Mouse (Mus musculus): ENCODE data around the gene Hcn2. TPM values are rescaled to one million over a fixed set of nuclear protein-coding genes. Genes with fewer than 3 reads are reported as not detected.
A peak's percentile ranks its signal among the peaks of the same experiment; 100 is the strongest.

The Hcn2 gene
- total and polyA plus RNA-seq, 3 experiments: 0.11 to 0.27 TPM; not detected in 1

DNA sequence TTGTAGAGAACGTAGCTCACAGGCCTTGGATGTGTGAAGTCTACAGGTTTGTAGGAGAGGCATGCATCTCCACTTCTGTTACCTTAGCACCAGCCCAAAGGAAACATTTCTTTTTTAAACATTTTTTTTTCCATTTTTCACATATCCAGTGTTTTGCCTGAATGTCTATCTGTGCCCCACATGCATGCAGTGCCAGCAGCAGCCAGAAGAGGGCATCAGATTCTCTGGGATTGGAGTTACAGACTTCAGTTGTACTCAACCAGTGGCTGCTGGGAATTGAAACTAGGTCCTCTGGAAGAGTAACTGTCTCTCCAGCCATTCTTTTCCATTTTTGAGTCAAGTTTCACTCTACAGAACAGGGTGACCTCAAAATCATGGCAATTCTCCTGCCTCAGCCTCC lies 16.1 kb downstream of the Hcn2 start:
- Histone ChIP-seq H3K27me3 (ENCODE audit: insufficient read depth, low read length) (peaks cover 23% of the 10 kb centered on the region), H3K9me3 (replicated peaks) (peaks cover 21% of the 10 kb centered on the region), H3K36me3 (replicated peaks) (peaks cover 48% of the 10 kb centered on the region), H3K4me3 (ENCODE audit: low read depth, low read length) (no peak overlapping the region), H3K4me1 (ENCODE audit: insufficient read depth, low read depth, low read length) (no peaks in the 10 kb centered on the region)
- DNase-seq (ENCODE audit: low spot score) (no peak), ATAC-seq (ENCODE audit: extremely low read depth, insufficient number of reproducible peaks, low FRiP score, poor library complexity, severe bottlenecking) (no peak)
- TF ChIP-seq CTCF (IDR thresholded peaks at IDR 0.05; ENCODE audit: low read depth, low read length) (peak; percentile 70), POLR2AphosphoS5 (IDR thresholded peaks at IDR 0.05; ENCODE audit: insufficient replicate concordance, low read depth, low read length) (no peak)

DNA sequence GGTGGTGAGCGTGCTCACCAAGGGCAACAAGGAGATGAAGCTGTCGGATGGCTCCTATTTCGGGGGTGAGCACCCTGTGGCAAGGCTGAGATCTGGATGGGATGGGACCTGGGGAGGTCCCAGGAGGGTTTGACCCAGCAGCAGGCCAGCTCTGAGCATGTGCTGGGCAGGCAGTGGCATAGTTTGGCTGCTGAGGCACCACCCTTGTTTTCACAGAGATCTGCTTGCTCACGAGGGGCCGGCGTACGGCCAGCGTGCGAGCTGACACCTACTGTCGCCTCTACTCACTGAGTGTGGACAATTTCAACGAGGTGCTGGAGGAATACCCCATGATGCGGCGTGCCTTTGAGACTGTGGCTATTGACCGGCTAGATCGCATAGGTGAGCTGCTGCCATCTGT lies 17.4 kb downstream of the Hcn2 start:
- Histone ChIP-seq H3K4me1 (ENCODE audit: insufficient read depth, low read depth, low read length) (peaks cover under 1% of the 10 kb centered on the region; the same call in 1 of the 2 replicates), H3K27me3 (ENCODE audit: insufficient read depth, low read length) (peaks cover 14% of the 10 kb centered on the region; the same call in 1 of the 2 replicates), H3K36me3 (replicated peaks) (peaks cover 62% of the 10 kb centered on the region), H3K4me3 (ENCODE audit: low read depth, low read length) (no peak overlapping the region), H3K9me3 (replicated peaks) (peaks cover 20% of the 10 kb centered on the region)
- DNase-seq (ENCODE audit: low spot score): no peak
- no peak for ATAC-seq (ENCODE audit: extremely low read depth, insufficient number of reproducible peaks, low FRiP score, poor library complexity, severe bottlenecking)
- TF ChIP-seq CTCF (IDR thresholded peaks at IDR 0.05; ENCODE audit: low read depth, low read length) (no peak), TAL1 (conservative IDR thresholded peaks at IDR 0.05; ENCODE audit: low read depth, low read length) (no peak), POLR2AphosphoS5 (IDR thresholded peaks at IDR 0.05; ENCODE audit: insufficient replicate concordance, low read depth, low read length) (no peak), GATA2 (IDR thresholded peaks at IDR 0.05; ENCODE audit: borderline replicate concordance, low read depth, low read length) (no peak)

DNA sequence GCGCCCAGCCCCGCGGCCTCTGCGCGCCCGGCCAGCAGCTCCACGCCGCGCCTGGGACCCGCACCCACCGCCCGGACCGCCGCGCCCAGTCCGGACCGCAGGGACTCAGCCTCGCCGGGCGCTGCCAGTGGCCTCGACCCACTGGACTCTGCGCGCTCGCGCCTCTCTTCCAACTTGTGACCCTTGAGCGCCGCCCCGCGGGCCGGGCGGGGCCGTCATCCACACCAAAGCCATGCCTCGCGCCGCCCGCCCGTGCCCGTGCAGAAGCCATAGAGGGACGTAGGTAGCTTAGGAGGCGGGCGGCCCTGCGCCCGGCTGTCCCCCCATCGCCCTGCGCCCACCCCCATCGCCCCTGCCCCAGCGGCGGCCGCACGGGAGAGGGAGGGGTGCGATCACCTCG lies 18.9 kb downstream of the Hcn2 start:
- peaks cover 20% of the 10 kb centered on the region for H3K9me3 ChIP-seq (replicated peaks)
- peaks cover 10% of the 10 kb centered on the region; the same call in 1 of the 2 replicates for H3K4me1 ChIP-seq (ENCODE audit: insufficient read depth, low read depth, low read length)
- H3K36me3 ChIP-seq (replicated peaks): peaks cover 77% of the 10 kb centered on the region
- TF ChIP-seq GATA1 (IDR thresholded peaks at IDR 0.05; ENCODE audit: borderline replicate concordance, low read length) (no peak), GATA2 (IDR thresholded peaks at IDR 0.05; ENCODE audit: borderline replicate concordance, low read depth, low read length) (no peak), CTCF (IDR thresholded peaks at IDR 0.05; ENCODE audit: low read depth, low read length) (no peak), TAL1 (conservative IDR thresholded peaks at IDR 0.05; ENCODE audit: low read depth, low read length) (no peak)
- peaks cover 5% of the 10 kb centered on the region; the same call in 1 of the 2 replicates for H3K27me3 ChIP-seq (ENCODE audit: insufficient read depth, low read length)
- DNase-seq (ENCODE audit: low spot score) (no peak), ATAC-seq (ENCODE audit: extremely low read depth, insufficient number of reproducible peaks, low FRiP score, poor library complexity, severe bottlenecking) (no peak)
- no peak overlapping the region for H3K4me3 ChIP-seq (ENCODE audit: low read depth, low read length)

DNA sequence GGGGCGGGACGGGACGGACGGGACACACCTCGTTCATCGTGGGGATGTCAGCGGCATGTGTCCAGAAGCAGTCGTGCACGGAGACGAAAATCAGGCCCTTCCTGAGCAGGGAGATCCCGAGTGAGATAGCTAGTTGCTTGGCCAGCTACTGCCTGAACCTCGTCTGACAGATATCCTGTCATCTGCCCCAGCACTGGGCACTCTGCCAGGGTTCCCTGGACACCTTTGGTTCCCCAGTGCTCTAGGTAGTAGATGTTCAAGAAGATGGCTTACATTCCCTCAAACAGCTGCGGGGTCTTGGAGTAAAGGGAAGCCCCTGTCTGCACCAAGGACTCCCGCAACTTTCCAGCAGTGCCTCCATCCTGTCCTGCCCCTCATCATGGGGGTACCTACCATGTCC lies 20.3 kb downstream of the Hcn2 start:
- H3K4me1 ChIP-seq (ENCODE audit: insufficient read depth, low read depth, low read length): peaks cover 11% of the 10 kb centered on the region; the same call in 1 of the 2 replicates
- no peaks in the 10 kb centered on the region; the same call in 1 of the 2 replicates for H3K27me3 ChIP-seq (ENCODE audit: insufficient read depth, low read length)
- no peak for TF ChIP-seq GATA1 (IDR thresholded peaks at IDR 0.05; ENCODE audit: borderline replicate concordance, low read length)
- no peak for TF ChIP-seq TAL1 (conservative IDR thresholded peaks at IDR 0.05; ENCODE audit: low read depth, low read length)
- TF ChIP-seq CTCF (IDR thresholded peaks at IDR 0.05; ENCODE audit: low read depth, low read length): no peak
- TF ChIP-seq GATA2 (IDR thresholded peaks at IDR 0.05; ENCODE audit: borderline replicate concordance, low read depth, low read length): no peak
- no peak for TF ChIP-seq POLR2AphosphoS5 (IDR thresholded peaks at IDR 0.05; ENCODE audit: insufficient replicate concordance, low read depth, low read length)
- H3K9me3 ChIP-seq (replicated peaks): peaks cover 20% of the 10 kb centered on the region
- H3K36me3 ChIP-seq (replicated peaks): peaks cover 91% of the 10 kb centered on the region
- no peak for DNase-seq (ENCODE audit: low spot score)
- no peak overlapping the region for H3K4me3 ChIP-seq (ENCODE audit: low read depth, low read length)
- ATAC-seq (ENCODE audit: extremely low read depth, insufficient number of reproducible peaks, low FRiP score, poor library complexity, severe bottlenecking): no peak

DNA sequence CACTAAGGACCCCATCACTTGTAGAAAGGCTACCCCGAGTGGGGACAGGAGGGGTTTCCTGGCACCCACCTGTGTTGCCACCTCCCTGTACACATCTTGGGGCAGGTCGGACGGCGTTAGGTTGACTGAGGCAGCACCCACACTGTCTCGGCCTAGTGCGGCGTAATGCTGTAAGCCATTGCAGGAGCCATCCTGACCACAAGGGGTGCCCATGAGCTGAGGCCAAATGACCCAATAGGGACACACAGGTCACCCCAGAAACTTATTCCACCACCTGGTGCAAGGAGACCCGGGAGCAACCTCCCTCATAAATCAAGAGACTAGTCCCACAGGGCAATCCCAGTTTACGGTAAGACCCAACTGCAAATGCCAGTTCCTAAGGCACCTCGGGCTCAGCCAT lies 21.8 kb downstream of the Hcn2 start:
- DNase-seq (ENCODE audit: low spot score) (no peak), ATAC-seq (ENCODE audit: extremely low read depth, insufficient number of reproducible peaks, low FRiP score, poor library complexity, severe bottlenecking) (no peak)
- H3K27me3 ChIP-seq (ENCODE audit: insufficient read depth, low read length): no peaks in the 10 kb centered on the region; the same call in 1 of the 2 replicates
- peaks cover 99% of the 10 kb centered on the region for H3K36me3 ChIP-seq (replicated peaks)
- H3K4me1 ChIP-seq (ENCODE audit: insufficient read depth, low read depth, low read length): peaks cover 11% of the 10 kb centered on the region; the same call in 1 of the 2 replicates
- peaks cover 20% of the 10 kb centered on the region for H3K9me3 ChIP-seq (replicated peaks)
- TF ChIP-seq GATA1 (IDR thresholded peaks at IDR 0.05; ENCODE audit: borderline replicate concordance, low read length) (no peak), TAL1 (conservative IDR thresholded peaks at IDR 0.05; ENCODE audit: low read depth, low read length) (no peak), CTCF (IDR thresholded peaks at IDR 0.05; ENCODE audit: low read depth, low read length) (peak; percentile 68), POLR2AphosphoS5 (IDR thresholded peaks at IDR 0.05; ENCODE audit: insufficient replicate concordance, low read depth, low read length) (no peak), GATA2 (IDR thresholded peaks at IDR 0.05; ENCODE audit: borderline replicate concordance, low read depth, low read length) (no peak)
- no peak overlapping the region for H3K4me3 ChIP-seq (ENCODE audit: low read depth, low read length)

DNA sequence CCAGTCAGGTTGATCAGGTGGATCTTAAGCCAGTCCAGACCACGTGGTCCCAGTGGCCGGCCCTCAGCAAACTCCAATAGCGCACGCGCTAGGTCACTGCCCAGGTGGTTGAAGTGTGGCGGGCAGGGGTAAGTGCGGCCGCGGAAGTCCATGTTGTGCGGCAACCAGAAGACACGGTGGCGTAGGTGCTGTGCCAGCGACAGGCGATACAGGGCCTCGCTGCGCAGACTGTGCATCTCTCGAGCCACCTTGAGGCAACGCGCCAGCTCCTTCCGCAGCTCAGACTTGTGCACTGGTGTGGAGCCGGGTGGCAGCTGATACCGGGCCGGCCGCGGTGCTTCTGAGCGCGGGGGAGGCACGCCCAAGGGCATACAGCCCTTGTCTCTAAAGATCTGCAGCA lies 22.8 kb downstream of the Hcn2 start:
- Histone ChIP-seq H3K27me3 (ENCODE audit: insufficient read depth, low read length) (no peaks in the 10 kb centered on the region; the same call in 1 of the 2 replicates), H3K4me3 (ENCODE audit: low read depth, low read length) (no peak overlapping the region), H3K9me3 (replicated peaks) (peaks cover 20% of the 10 kb centered on the region), H3K4me1 (ENCODE audit: insufficient read depth, low read depth, low read length) (peaks cover 13% of the 10 kb centered on the region; the same call in 1 of the 2 replicates), H3K36me3 (replicated peaks) (peaks cover 99% of the 10 kb centered on the region)
- DNase-seq (ENCODE audit: low spot score): no peak
- TF ChIP-seq POLR2AphosphoS5 (IDR thresholded peaks at IDR 0.05; ENCODE audit: insufficient replicate concordance, low read depth, low read length) (no peak), CTCF (IDR thresholded peaks at IDR 0.05; ENCODE audit: low read depth, low read length) (no peak), GATA2 (IDR thresholded peaks at IDR 0.05; ENCODE audit: borderline replicate concordance, low read depth, low read length) (no peak), TAL1 (conservative IDR thresholded peaks at IDR 0.05; ENCODE audit: low read depth, low read length) (no peak), GATA1 (IDR thresholded peaks at IDR 0.05; ENCODE audit: borderline replicate concordance, low read length) (no peak)
- no peak for ATAC-seq (ENCODE audit: extremely low read depth, insufficient number of reproducible peaks, low FRiP score, poor library complexity, severe bottlenecking)
